Mouse (Mus musculus) limb, embryonic 14.5 days (tissue): Measurements from ENCODE around the gene Ankrd31. TPM values are rescaled to one million over a fixed set of nuclear protein-coding genes. Genes with fewer than 3 reads are reported as not detected.

Source experiments
- ATAC-seq: fragments of 200-750 bp; cut with Nextera tagmentation; 2 replicates; pipeline ENCODE4 v1.8.0; 2017; ENCODE audit warnings: low read depth, moderate number of reproducible peaks, moderate TSS enrichment; ENCODE audit not compliant: low FRiP score
- DNase-seq: peaks from one replicate; pipeline ENCODE4 v3.0.0-alpha.2; 2015; ENCODE audit warnings: low spot score
- H3K27ac ChIP-seq: fragments of 300-500 bp; sonication (generic); replicated peaks from 2 replicates; pipeline ENCODE4 v1.5.1; 2014; ENCODE audit warnings: low read depth, mild to moderate bottlenecking, low read length, moderate library complexity, mixed read lengths
- H3K27me3 ChIP-seq: fragments of 300-500 bp; sonication (generic); 2 replicates; pipeline ENCODE4 v1.6.1; 2014; ENCODE audit warnings: low read length, mixed read lengths; ENCODE audit not compliant: control insufficient read depth, insufficient read depth
- H3K36me3 ChIP-seq: fragments of 300-500 bp; sonication (generic); 2 replicates; pipeline ENCODE4 v1.6.1; 2014; ENCODE audit warnings: mild to moderate bottlenecking, low read length, moderate library complexity, mixed read lengths; ENCODE audit not compliant: control insufficient read depth, insufficient read depth
- H3K4me1 ChIP-seq: fragments of 300-500 bp; sonication (generic); 2 replicates; pipeline ENCODE4 v1.6.1; 2014; ENCODE audit warnings: antibody characterized with exemption, low read length, mixed read lengths; ENCODE audit not compliant: control insufficient read depth, insufficient read depth
- H3K4me2 ChIP-seq: fragments of 300-500 bp; sonication (generic); replicated peaks from 2 replicates; pipeline ENCODE4 v1.6.1; 2014; ENCODE audit warnings: low read depth, mild to moderate bottlenecking, low read length, moderate library complexity; ENCODE audit not compliant: severe bottlenecking
- H3K4me3 ChIP-seq: fragments of 300-500 bp; sonication (generic); replicated peaks from 2 replicates; pipeline ENCODE4 v1.5.1; 2014; ENCODE audit warnings: low read length
- H3K9ac ChIP-seq: fragments of 300-500 bp; sonication (generic); 2 replicates; pipeline ENCODE4 v1.6.1; 2014; ENCODE audit warnings: mild to moderate bottlenecking, low read depth, low read length, moderate library complexity; ENCODE audit not compliant: severe bottlenecking
- H3K9me3 ChIP-seq: fragments of 300-500 bp; sonication (generic); 2 replicates; pipeline ENCODE4 v1.6.1; 2016; ENCODE audit warnings: low read length; ENCODE audit not compliant: control insufficient read depth
- POLR2A ChIP-seq: fragments of 200-500 bp; IDR thresholded peaks from 2 replicates; pipeline ENCODE4 v1.8.0; 2012; ENCODE audit warnings: inconsistent platforms, mild to moderate bottlenecking, moderate library complexity, borderline replicate concordance; ENCODE audit not compliant: insufficient read depth, insufficient read length; ENCODE audit errors: extremely low read depth
- WGBS: fragments of 180-500 bp; shearing (Covaris S2); extraction: QIAGEN DNeasy Blood & Tissue Kit; methylation state at CpG from one replicate; pipeline ENCODE4 v1.1.7; 2014; 5-methylcytosine and 5-hydroxymethylcytosine counted together
- polyA plus RNA-seq, 2 experiments: library from polyadenylated mRNA; depleted of rRNA in 1 of 2; stranded (reverse) in 1 of 2; unstranded in 1 of 2; fragments of >200 nt; fragmentation: Nextera tagmentation in 1 of 2; extraction: Ambion mirVana in 1 of 2; gene quantifications; 2 replicates each; pipeline versions ENCODE4 v1.2.1 to v1.2.3; 2012 to 2014

The Ankrd31 gene
- polyA plus RNA-seq, 2 experiments, result 0.01 TPM; not detected in 1

DNA sequence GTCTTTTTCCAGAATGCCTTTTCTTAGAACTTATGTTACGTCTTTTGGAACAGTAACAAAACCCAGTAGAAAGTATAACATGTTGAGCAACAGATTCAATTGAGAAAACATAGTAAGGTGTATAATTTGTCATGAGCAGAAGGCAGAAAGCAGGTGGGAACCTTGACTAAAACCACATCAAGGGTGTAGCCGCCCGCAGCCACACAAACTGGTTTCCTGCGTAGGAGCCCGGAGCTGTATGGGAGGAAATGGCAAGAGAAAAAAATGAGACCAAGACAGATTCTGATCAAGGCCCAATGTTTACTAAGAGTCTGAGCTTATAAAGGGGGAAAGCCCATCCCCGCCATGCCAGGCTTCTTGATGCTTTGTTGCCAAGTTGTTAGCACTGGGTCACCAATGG lies 208.4 kb downstream of the Ankrd31 start:
- H3K27me3 ChIP-seq, result no peaks in the 10 kb centered on the region
- TF ChIP-seq POLR2A, result no peak
- H3K9me3 ChIP-seq, result no peaks in the 10 kb centered on the region
- no peak overlapping the region for H3K27ac ChIP-seq
- H3K4me2 ChIP-seq, result no peak overlapping the region
- no peak overlapping the region for H3K4me3 ChIP-seq
- H3K4me1 ChIP-seq, result no peaks in the 10 kb centered on the region
- no peak overlapping the region for H3K9ac ChIP-seq
- no peaks in the 10 kb centered on the region for H3K36me3 ChIP-seq
- 78% methylated on average over 6 of the region's 6 CpGs for WGBS
- DNase-seq (no peak), ATAC-seq (no peak)

Other genes with a start within 250 kb of the Ankrd31 start
- 7.2 and 9.8 TPM in 2 replicates for gene Polk, start 205.7 kb upstream of the Ankrd31 start, polyA plus RNA-seq (2012; rRNA removed)
- 9.6 and 11.2 TPM in 2 replicates for gene Polk, start 205.7 kb upstream of the Ankrd31 start, polyA plus RNA-seq (2014; fragmentation: Nextera tagmentation; extraction: Ambion mirVana)
- gene Col4a3bp, start 205.7 kb upstream of the Ankrd31 start, polyA plus RNA-seq (2012; rRNA removed), result 15.6 and 19.8 TPM in 2 replicates
- 10.4 and 11.0 TPM in 2 replicates for gene Col4a3bp, start 205.7 kb upstream of the Ankrd31 start, polyA plus RNA-seq (2014; fragmentation: Nextera tagmentation; extraction: Ambion mirVana)
- 40.9 and 45.3 TPM in 2 replicates for gene Hmgcr, start 77.3 kb upstream of the Ankrd31 start, polyA plus RNA-seq (2012; rRNA removed)
- 65.8 and 72.2 TPM in 2 replicates for gene Hmgcr, start 77.3 kb upstream of the Ankrd31 start, polyA plus RNA-seq (2014; fragmentation: Nextera tagmentation; extraction: Ambion mirVana)
- gene Gcnt4, start 176.4 kb downstream of the Ankrd31 start, polyA plus RNA-seq (2012; rRNA removed), result 0.63 and 0.81 TPM in 2 replicates
- 0.26 and 0.44 TPM in 2 replicates for gene Gcnt4, start 176.4 kb downstream of the Ankrd31 start, polyA plus RNA-seq (2014; fragmentation: Nextera tagmentation; extraction: Ambion mirVana)